ENCODE assay signal across 8 mouse cellular contexts in genomic region chr16:32332556-32333511, GRCm38 (mm10). TPM values are rescaled to one million over a fixed set of nuclear protein-coding genes. Genes with fewer than 3 reads are reported as not detected.
A peak's percentile ranks its signal among the peaks of the same experiment; 100 is the strongest.
DNase-seq lines count a peak whose midpoint lies in the region; ATAC-seq lines count a peak whose summit lies in the region.

No protein-coding gene starts in this region.

- H3K4me1 ChIP-seq in limb, embryonic 10.5 days: peaks cover 16% of the 10 kb centered on the region
- no peaks in the 10 kb centered on the region for H3K4me1 ChIP-seq in midbrain, embryonic 11.5 days (ENCODE audit: control insufficient read depth, insufficient read depth, low read length)

- H3K9me3 ChIP-seq in limb, embryonic 10.5 days (replicated peaks): no peaks in the 10 kb centered on the region
- no peaks in the 10 kb centered on the region for H3K9me3 ChIP-seq in midbrain, embryonic 11.5 days (ENCODE audit: control insufficient read depth, low read length)

- intact Hi-C loops in gastrocnemius, postnatal 14 days (cut with DNase I; ENCODE audit: low total_unique reads): no loop called here

- peak; percentile 26 for DNase-seq in layer of hippocampus, adult 11-12 months (ENCODE audit: low spot score)
- no peak for DNase-seq in layer of hippocampus, adult 9-10 months (ENCODE audit: low spot score)
- DNase-seq in embryo, embryonic 10 days (ENCODE audit: low spot score): peak; percentile 70
- DNase-seq in gastrocnemius, postnatal 14 days: peak; percentile 46
- peak; percentile 80 for DNase-seq in limb, embryonic 10.5 days (ENCODE audit: low spot score)
- DNase-seq in midbrain, embryonic 11.5 days (ENCODE audit: low spot score, missing footprints): peak; percentile 97
- peak; percentile 43 for DNase-seq in spleen, adult 12 weeks (ENCODE audit: low spot score)

- no peaks in the 10 kb centered on the region for H3K36me3 ChIP-seq in limb, embryonic 10.5 days
- no peaks in the 10 kb centered on the region for H3K36me3 ChIP-seq in midbrain, embryonic 11.5 days (ENCODE audit: control insufficient read depth, insufficient read depth, low read length)

- under 1% methylated on average over 54 of the region's 54 CpGs for whole genome bisulfite sequencing in limb, embryonic 10.5 days
- under 1% methylated on average over 40 of the region's 54 CpGs for WGBS in midbrain, embryonic 11.5 days

- ATAC-seq in inflammation-experienced regulatory T-cells, adult 6 months: peak; percentile 61
- ATAC-seq in midbrain, embryonic 11.5 days (ENCODE audit: low FRiP score): peak; percentile 85

- H3K4me2 ChIP-seq in midbrain, embryonic 11.5 days: peak overlapping the region; percentile 52

- no peaks in the 10 kb centered on the region for H3K27me3 ChIP-seq in limb, embryonic 10.5 days (ENCODE audit: low read depth, poor library complexity, severe bottlenecking)
- H3K27me3 ChIP-seq in midbrain, embryonic 11.5 days (ENCODE audit: control insufficient read depth, insufficient read depth, low read length): no peaks in the 10 kb centered on the region

- H3K27ac ChIP-seq in limb, embryonic 10.5 days: peak overlapping the region; percentile 99
- H3K27ac ChIP-seq in midbrain, embryonic 11.5 days (ENCODE audit: low read depth, low read length): peak overlapping the region; percentile 92

- peak overlapping the region; percentile 100 for H3K4me3 ChIP-seq in limb, embryonic 10.5 days
- peak overlapping the region; percentile 97 for H3K4me3 ChIP-seq in midbrain, embryonic 11.5 days (ENCODE audit: low read depth, low read length)

- H3K9ac ChIP-seq in midbrain, embryonic 11.5 days (ENCODE audit: low read length): peak overlapping the region; percentile 96

RNA-seq across cellular contexts. Expression of gene Ubxn7, which starts 0.8 kb away (rescaled TPM):
- total RNA-seq in gastrocnemius, postnatal 14 days (2021): 10 to 100 TPM; 19.5 to 23.0 TPM
- polyA plus RNA-seq in inflammation-experienced regulatory T-cells, adult 6 months (2017; shearing (Covaris generic)): 10 to 100 TPM; 10.3 to 21.6 (median 16.3) TPM
- polyA plus RNA-seq in limb, embryonic 10.5 days (2016; fragmentation: Nextera tagmentation; extraction: Ambion mirVana): 26.4 and 26.8 TPM in 2 replicates
- polyA plus RNA-seq in midbrain, embryonic 11.5 days (2014; fragmentation: Nextera tagmentation; extraction: Ambion mirVana): 25.2 and 28.6 TPM in 2 replicates

RNA-seq across cellular contexts. Expression of gene Rnf168, which starts 55.6 kb away (rescaled TPM):
- 10 to 100 TPM; 10.4 to 11.0 TPM for total RNA-seq in gastrocnemius, postnatal 14 days (2021)
- 10 to 100 TPM in 2 of 3 experiments, 1 to 10 TPM in 1; 7.9 to 11.2 (median 10.6) TPM for polyA plus RNA-seq in inflammation-experienced regulatory T-cells, adult 6 months (2017; shearing (Covaris generic))
- polyA plus RNA-seq in limb, embryonic 10.5 days (2016; fragmentation: Nextera tagmentation; extraction: Ambion mirVana): 30.5 and 34.7 TPM in 2 replicates
- 23.9 and 25.0 TPM in 2 replicates for polyA plus RNA-seq in midbrain, embryonic 11.5 days (2014; fragmentation: Nextera tagmentation; extraction: Ambion mirVana)
